Mouse (Mus musculus) liver, embryonic 12.5 days (tissue): ENCODE measurements around the gene Wdr13. TPM values are rescaled to one million over a fixed set of nuclear protein-coding genes. Genes with fewer than 3 reads are reported as not detected.

Source experiments
- ATAC-seq: fragments of 200-750 bp; cut with Nextera tagmentation; 2 replicates; pipeline ENCODE4 v1.8.0; 2017; ENCODE audit warnings: moderate number of reproducible peaks, mild to moderate bottlenecking, moderate library complexity
- H3K27ac ChIP-seq: fragments of 300-500 bp; sonication (generic); 2 replicates; pipeline ENCODE4 v1.5.1; 2016; ENCODE audit warnings: mild to moderate bottlenecking
- H3K27me3 ChIP-seq: fragments of 300-500 bp; sonication (generic); replicated peaks from 2 replicates; pipeline ENCODE4 v1.6.1; 2016; ENCODE audit warnings: mild to moderate bottlenecking, moderate library complexity
- H3K36me3 ChIP-seq: fragments of 300-500 bp; sonication (generic); 2 replicates; pipeline ENCODE4 v1.6.1; 2016; ENCODE audit warnings: mild to moderate bottlenecking, moderate library complexity
- H3K4me1 ChIP-seq: fragments of 300-500 bp; sonication (generic); 2 replicates; pipeline ENCODE4 v1.6.1; 2016
- H3K4me2 ChIP-seq: fragments of 300-500 bp; sonication (generic); 2 replicates; pipeline ENCODE4 v1.6.1; 2016; ENCODE audit warnings: mild to moderate bottlenecking, moderate library complexity
- H3K4me3 ChIP-seq: fragments of 300-500 bp; sonication (generic); 2 replicates; pipeline ENCODE4 v1.5.1; 2016; ENCODE audit warnings: mild to moderate bottlenecking, moderate library complexity
- H3K9ac ChIP-seq: fragments of 300-500 bp; sonication (generic); 2 replicates; pipeline ENCODE4 v1.6.1; 2016; ENCODE audit warnings: mild to moderate bottlenecking, moderate library complexity
- H3K9me3 ChIP-seq: fragments of 300-500 bp; sonication (generic); replicated peaks from 2 replicates; pipeline ENCODE4 v1.6.1; 2016; ENCODE audit warnings: mild to moderate bottlenecking, moderate library complexity
- WGBS: fragments of 180-500 bp; shearing (Covaris S2); methylation state at CpG from one replicate; pipeline ENCODE4 v1.1.7; 2016; ENCODE audit not compliant: insufficient replicate concordance; 5-methylcytosine and 5-hydroxymethylcytosine counted together
- polyA plus RNA-seq: library from polyadenylated mRNA; unstranded; fragments of >200 nt; fragmentation: Nextera tagmentation; extraction: Ambion mirVana; gene quantifications from 2 replicates; pipeline ENCODE4 v1.2.1, GENCODE M21; 2016

Gene Wdr13
- polyA plus RNA-seq, 1 experiment from 2014 or later: 9.4 TPM

DNA sequence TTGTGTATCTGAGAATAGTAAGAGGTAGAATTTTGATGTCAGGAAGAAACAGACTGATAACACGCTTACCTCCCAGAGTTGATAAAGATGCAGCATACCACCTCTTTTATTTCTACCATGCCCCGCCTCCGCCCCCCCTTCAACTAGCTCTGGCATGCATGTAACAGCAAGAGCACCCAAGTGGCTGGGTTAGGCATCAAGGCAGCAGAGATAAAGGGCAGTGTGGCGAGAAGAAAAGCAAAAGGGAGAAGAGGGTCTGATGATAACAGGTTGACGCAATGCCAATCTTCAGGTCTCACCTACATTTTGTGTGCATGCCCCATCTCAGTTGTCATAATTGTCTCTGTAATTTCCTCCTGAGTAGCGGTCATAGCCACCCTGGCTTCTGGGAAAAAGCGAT lies 10.3 kb upstream of the Wdr13 start:
- Histone ChIP-seq H3K27ac (peak overlapping the region; percentile 40; the same call in 1 of the 2 replicates), H3K9ac (no peak overlapping the region; the same call in 1 of the 2 replicates), H3K36me3 (peaks cover 64% of the 10 kb centered on the region), H3K4me1 (peaks cover 24% of the 10 kb centered on the region), H3K27me3 (no peaks in the 10 kb centered on the region), H3K9me3 (no peaks in the 10 kb centered on the region), H3K4me3 (peak overlapping the region; percentile 75), H3K4me2 (peak overlapping the region; percentile 89)
- ATAC-seq: no peak
- WGBS: 56% methylated on average over 7 of the region's 7 CpGs

DNA sequence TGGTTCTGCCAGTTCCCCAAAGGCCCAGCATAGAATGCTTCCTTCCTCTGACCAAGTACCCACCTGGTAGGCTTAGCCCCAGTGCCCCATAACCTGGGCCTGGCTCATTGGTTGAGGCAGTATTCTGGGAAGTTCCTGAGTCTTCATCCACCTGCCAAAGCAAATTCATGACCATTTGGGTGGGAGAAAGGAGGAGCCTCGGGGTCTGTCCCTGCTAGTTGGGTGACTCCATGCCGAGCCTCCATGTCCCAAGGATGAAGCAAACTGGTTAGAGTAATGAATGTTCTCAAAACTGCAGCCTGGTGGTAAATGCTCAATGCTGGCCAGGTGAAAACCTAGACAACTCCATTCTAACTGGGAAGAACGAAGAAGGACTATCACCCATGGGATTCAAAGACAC lies 8.4 kb upstream of the Wdr13 start:
- Histone ChIP-seq H3K4me2 (no peak overlapping the region), H3K36me3 (peaks cover 74% of the 10 kb centered on the region), H3K4me1 (peaks cover 16% of the 10 kb centered on the region), H3K4me3 (no peak overlapping the region), H3K9me3 (no peaks in the 10 kb centered on the region), H3K9ac (no peak overlapping the region), H3K27ac (no peak overlapping the region), H3K27me3 (no peaks in the 10 kb centered on the region)
- no peak for ATAC-seq
- whole genome bisulfite sequencing: 75% methylated on average over 3 of the region's 3 CpGs

DNA sequence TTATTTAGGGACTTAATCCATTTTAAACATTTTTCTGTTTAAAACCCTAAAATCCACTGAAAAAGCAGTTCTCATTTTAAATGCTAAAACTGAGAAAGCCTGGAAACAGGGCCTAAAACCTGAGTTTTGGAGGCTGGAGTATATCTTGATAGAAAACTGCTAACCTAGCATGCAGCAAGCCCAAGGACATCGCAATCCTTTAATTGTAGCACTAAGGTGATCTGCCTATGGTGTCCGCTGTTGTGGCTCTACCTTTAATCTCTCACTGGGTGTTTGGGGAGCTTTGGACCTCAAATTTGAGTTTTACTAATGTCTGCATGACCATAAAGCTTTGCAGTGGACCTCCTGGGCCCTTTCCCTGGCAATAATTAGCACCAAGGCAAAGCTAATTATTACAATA lies 7.8 kb upstream of the Wdr13 start:
- 83% methylated on average over 2 of the region's 2 CpGs for WGBS
- no peak overlapping the region for H3K27ac ChIP-seq
- no peaks in the 10 kb centered on the region for H3K27me3 ChIP-seq
- no peak for ATAC-seq
- H3K36me3 ChIP-seq: peaks cover 74% of the 10 kb centered on the region
- H3K9ac ChIP-seq: no peak overlapping the region
- no peak overlapping the region for H3K4me2 ChIP-seq
- H3K9me3 ChIP-seq: no peaks in the 10 kb centered on the region
- H3K4me3 ChIP-seq: no peak overlapping the region
- peaks cover 16% of the 10 kb centered on the region for H3K4me1 ChIP-seq

DNA sequence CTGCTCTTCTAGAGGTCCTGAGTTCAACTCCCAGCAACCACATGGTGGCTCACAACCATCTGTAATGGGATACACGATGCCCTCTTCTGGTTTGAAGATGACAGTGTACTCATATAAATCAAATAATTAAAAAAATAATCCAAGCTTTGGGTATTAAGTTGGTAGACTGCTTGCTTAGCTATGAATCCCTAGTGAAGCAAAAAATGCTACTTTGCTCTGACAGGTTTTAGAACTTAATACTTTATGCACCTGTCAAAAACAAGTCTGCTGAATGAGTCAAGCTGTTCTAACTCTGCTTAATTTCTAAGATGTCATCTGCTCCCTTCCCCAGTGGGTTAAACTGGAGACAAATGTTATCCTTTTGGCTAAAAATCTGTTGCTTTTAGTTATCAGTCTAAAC lies 6.8 kb upstream of the Wdr13 start:
- 42% methylated on average over 1 of the region's 1 CpGs for WGBS
- H3K9me3 ChIP-seq: no peaks in the 10 kb centered on the region
- no peak overlapping the region for H3K9ac ChIP-seq
- peaks cover 16% of the 10 kb centered on the region for H3K4me1 ChIP-seq
- H3K27me3 ChIP-seq: no peaks in the 10 kb centered on the region
- peaks cover 70% of the 10 kb centered on the region for H3K36me3 ChIP-seq
- no peak for ATAC-seq
- no peak overlapping the region for H3K27ac ChIP-seq
- no peak overlapping the region for H3K4me3 ChIP-seq
- no peak overlapping the region for H3K4me2 ChIP-seq

DNA sequence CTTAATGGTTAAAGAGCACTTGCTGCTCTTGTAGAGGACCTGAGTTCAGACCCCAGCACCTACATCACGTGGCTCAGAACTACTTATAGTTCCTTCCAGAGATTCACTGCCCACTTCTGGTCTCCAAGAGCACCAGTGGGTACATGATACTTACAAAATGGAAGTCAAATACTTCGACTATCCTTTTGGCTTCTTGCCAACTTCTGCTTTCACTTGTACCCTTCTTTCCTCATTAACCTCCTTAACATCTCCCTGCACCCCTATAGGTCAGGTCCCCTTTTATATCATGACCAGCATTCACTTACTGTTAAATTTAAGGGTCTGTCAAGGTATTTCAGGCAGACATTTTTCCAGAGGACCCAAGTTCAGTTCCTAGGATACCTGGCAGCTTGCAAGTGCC lies 3.2 kb upstream of the Wdr13 start:
- no peak for ATAC-seq
- no peak overlapping the region for H3K27ac ChIP-seq
- H3K36me3 ChIP-seq: peaks cover 39% of the 10 kb centered on the region
- peaks cover 13% of the 10 kb centered on the region for H3K4me1 ChIP-seq
- WGBS: 41% methylated on average over 2 of the region's 2 CpGs
- H3K9me3 ChIP-seq: no peaks in the 10 kb centered on the region
- no peak overlapping the region for H3K4me2 ChIP-seq
- no peak overlapping the region for H3K4me3 ChIP-seq
- H3K27me3 ChIP-seq: no peaks in the 10 kb centered on the region
- H3K9ac ChIP-seq: no peak overlapping the region

DNA sequence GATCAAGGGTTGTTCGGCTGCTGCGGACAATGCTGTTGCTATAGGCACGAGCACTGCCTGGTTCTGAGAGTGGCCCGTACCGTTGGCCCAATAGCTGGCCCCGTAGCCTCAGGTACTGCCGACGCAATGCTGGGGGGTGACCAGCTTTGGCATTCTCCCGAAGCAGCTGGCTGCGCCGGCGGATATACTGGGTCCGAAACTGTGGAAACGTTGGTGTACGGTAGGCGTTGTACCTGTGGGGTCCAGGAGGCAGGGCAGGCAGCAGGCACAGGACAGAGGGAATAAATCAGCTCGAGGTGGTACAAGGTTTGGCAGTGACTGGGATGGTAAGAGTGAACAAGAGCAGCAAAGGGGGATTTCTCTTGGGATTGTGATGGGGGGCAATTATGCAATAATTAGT lies 1.3 kb downstream of the Wdr13 start:
- peak overlapping the region; percentile 97 for H3K27ac ChIP-seq
- H3K27me3 ChIP-seq: no peaks in the 10 kb centered on the region
- H3K4me1 ChIP-seq: peaks cover 13% of the 10 kb centered on the region
- H3K36me3 ChIP-seq: peaks cover 38% of the 10 kb centered on the region
- H3K9ac ChIP-seq: peak overlapping the region; percentile 50; the same call in 1 of the 2 replicates
- no peaks in the 10 kb centered on the region for H3K9me3 ChIP-seq
- peak overlapping the region; percentile 66 for H3K4me3 ChIP-seq
- WGBS: 83% methylated on average over 17 of the region's 17 CpGs
- H3K4me2 ChIP-seq: peak overlapping the region; percentile 77
- no peak for ATAC-seq

DNA sequence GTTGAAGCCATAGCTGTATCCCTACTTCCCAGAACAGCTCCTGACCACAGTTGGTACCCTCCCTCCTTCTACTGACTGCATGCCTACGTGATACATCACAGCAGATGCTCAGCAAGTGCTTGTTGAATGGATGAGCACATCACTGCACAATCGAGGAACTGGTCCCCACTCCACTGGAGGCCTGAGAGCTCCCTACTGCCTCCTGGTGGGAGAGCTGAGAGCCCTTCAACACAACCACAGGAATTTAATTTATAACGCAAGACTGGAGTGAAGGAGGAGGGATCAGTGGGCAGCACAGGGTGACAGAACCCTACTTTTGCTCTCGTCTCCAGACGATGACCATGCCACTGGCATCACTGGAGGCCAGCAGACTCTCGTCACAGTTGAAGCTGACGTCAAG lies 7.5 kb downstream of the Wdr13 start:
- Histone ChIP-seq H3K9ac (no peak overlapping the region), H3K27ac (no peak overlapping the region), H3K4me1 (no peaks in the 10 kb centered on the region), H3K4me2 (no peak overlapping the region), H3K4me3 (no peak overlapping the region), H3K27me3 (no peaks in the 10 kb centered on the region), H3K9me3 (no peaks in the 10 kb centered on the region), H3K36me3 (peaks cover 51% of the 10 kb centered on the region)
- 71% methylated on average over 7 of the region's 7 CpGs for WGBS
- ATAC-seq: no peak

DNA sequence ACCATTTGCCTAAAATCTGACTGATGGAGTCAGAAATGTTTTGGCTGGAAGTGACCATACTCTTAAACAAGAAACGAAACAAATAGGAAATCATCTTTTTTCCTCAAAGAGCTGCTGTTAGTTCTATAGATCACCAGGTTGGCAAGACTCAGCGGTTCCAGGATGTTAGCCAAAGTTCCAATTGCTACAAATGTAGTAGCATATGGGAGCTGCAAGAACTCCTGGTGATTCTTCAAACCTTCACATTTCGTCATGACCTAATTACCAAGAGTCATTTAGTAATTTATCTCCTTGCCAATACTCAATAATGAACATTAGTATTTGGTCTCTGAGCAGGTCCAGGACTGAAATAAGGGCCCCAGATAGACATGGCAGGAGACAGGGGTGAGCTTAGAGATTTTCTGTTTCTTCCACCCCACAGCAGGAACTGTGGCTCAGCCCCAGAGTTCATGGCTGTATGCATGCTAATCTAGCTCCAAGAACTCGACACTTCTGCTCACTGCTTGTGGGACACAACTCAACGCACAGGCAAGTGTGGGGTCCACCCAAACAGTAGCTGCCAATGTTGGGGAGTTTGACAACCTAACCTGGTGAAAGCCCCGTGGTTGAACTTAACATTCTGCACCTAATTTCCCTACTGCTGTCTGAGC lies 8.7 kb downstream of the Wdr13 start:
- no peak overlapping the region for H3K4me3 ChIP-seq
- no peaks in the 10 kb centered on the region for H3K9me3 ChIP-seq
- 70% methylated on average over 6 of the region's 6 CpGs for WGBS
- H3K27ac ChIP-seq: no peak overlapping the region
- H3K9ac ChIP-seq: no peak overlapping the region
- no peaks in the 10 kb centered on the region for H3K4me1 ChIP-seq
- H3K36me3 ChIP-seq: peaks cover 42% of the 10 kb centered on the region
- no peak overlapping the region for H3K4me2 ChIP-seq
- H3K27me3 ChIP-seq: no peaks in the 10 kb centered on the region
- no peak for ATAC-seq

DNA sequence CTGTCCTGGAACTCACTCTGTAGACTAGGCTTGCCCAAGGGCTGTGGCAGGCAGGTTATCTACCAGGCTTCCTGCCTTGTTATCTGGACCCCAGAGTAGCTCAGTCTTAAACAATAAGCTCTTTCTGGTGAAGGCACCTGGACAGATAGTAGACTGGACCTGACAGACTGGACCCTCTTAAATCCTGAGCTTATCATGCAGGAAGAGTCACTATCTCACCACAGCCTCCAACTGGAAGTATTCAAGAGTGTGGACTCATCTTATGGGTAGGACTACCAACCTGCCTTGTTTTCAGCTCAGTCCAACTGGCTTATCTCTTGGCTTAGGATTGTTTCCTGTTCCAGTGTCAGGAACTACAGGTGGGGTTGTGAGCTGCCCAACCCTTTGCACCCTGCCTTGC lies 15.4 kb downstream of the Wdr13 start:
- no peaks in the 10 kb centered on the region for H3K9me3 ChIP-seq
- no peak for ATAC-seq
- H3K9ac ChIP-seq: no peak overlapping the region
- peaks cover 7% of the 10 kb centered on the region for H3K4me1 ChIP-seq
- no peaks in the 10 kb centered on the region for H3K27me3 ChIP-seq
- no peak overlapping the region for H3K4me3 ChIP-seq
- peaks cover 4% of the 10 kb centered on the region; the same call in 1 of the 2 replicates for H3K36me3 ChIP-seq
- H3K27ac ChIP-seq: no peak overlapping the region
- no peak overlapping the region for H3K4me2 ChIP-seq

DNA sequence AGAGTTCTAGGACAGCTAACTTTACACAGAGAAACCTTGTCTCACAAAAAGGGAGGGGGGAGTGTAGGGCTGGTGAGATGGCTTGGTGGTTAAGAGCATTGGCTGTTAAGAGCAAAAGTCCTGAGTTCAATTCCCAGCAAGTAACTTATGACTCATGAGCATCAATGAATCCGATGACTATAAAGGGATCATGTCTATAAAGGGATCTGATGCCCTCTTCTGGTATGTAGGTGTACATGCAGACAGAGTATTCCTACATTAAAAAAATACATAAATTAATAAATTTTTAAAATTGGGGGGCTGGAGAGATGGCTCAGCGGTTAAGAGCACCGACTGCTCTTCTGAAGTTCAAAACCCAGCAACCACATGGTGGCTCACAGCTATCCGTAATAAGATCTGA lies 17.4 kb downstream of the Wdr13 start:
- H3K27me3 ChIP-seq: no peaks in the 10 kb centered on the region
- H3K4me3 ChIP-seq: no peak overlapping the region
- 52% methylated on average over 4 of the region's 4 CpGs for WGBS
- no peak overlapping the region for H3K9ac ChIP-seq
- no peak overlapping the region for H3K4me2 ChIP-seq
- H3K27ac ChIP-seq: no peak overlapping the region
- peaks cover 7% of the 10 kb centered on the region for H3K4me1 ChIP-seq
- H3K36me3 ChIP-seq: peaks cover 4% of the 10 kb centered on the region; the same call in 1 of the 2 replicates
- ATAC-seq: no peak
- no peaks in the 10 kb centered on the region for H3K9me3 ChIP-seq

DNA sequence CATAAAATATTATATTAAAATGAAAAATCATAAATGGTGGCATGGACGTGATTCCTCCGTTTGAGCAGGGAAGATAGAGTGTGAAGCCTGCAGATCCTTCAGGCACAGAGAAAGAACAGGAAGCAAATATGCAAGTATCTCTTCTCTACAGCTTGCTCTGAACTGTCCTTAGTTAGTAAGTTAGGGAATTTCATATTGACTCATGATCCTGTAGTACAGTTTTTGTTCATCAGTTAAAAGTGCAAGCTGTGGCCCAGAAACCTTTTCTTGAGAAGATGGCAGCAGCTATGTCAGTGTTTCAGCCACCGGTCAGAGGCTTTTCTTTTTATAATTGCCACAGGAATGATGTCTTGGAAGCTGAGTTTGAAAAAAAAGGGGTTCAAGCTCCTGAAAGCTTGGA lies 27.7 kb downstream of the Wdr13 start:
- H3K36me3 ChIP-seq: no peaks in the 10 kb centered on the region
- no peak overlapping the region for H3K4me3 ChIP-seq
- no peak overlapping the region for H3K9ac ChIP-seq
- no peaks in the 10 kb centered on the region for H3K27me3 ChIP-seq
- H3K27ac ChIP-seq: no peak overlapping the region
- H3K9me3 ChIP-seq: no peaks in the 10 kb centered on the region
- H3K4me2 ChIP-seq: no peak overlapping the region
- H3K4me1 ChIP-seq: peaks cover 24% of the 10 kb centered on the region
- WGBS: 91% methylated on average over 3 of the region's 3 CpGs
- ATAC-seq: no peak

DNA sequence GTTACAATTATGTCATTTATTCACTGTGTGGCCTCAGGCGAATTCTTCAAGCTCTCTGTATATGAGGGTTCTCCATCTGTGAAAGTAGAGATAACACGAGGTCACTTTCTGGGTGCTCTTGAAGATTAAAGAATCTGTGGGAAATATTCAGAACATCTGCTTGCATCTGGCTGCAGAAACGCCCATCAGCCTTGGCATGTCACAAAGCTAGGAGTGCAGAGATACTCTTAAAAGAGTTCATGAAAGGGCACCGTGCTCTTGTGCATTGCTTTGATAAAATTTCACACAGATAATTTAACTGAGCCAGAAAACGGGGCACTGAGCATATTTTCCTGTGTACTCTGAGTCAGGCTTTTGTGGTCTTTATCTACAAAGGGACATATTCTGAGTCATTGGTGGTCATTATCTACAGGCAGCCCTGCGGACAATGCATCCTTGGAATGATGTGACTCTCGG lies 30.5 kb downstream of the Wdr13 start:
- peaks cover 33% of the 10 kb centered on the region for H3K4me1 ChIP-seq
- H3K4me3 ChIP-seq: no peak overlapping the region
- no peak overlapping the region for H3K9ac ChIP-seq
- H3K27me3 ChIP-seq: no peaks in the 10 kb centered on the region
- WGBS: 23% methylated on average over 7 of the region's 7 CpGs
- peak overlapping the region; percentile 84 for H3K27ac ChIP-seq
- no peaks in the 10 kb centered on the region for H3K9me3 ChIP-seq
- peak overlapping the region; percentile 46 for H3K4me2 ChIP-seq
- H3K36me3 ChIP-seq: no peaks in the 10 kb centered on the region
- peak; percentile 91 for ATAC-seq

DNA sequence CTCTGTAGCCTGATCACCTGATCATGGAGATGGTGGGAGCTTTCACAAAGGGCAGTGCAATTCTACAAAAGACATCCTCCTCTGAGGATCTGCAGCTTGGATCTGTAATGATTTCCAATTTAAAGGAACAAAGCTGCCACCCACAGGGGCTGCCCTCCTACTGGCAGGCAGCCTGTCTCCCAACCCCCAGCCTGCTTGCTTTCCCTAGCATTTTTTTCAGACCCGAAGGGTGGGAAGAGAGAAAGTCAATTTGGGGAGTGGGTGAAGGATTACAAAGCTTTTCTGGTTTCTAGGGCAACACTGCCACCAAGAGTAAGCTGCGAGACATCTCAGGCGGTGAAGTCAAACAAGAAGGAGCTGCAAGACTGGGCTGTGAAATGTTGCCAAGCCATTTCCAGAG lies 31.7 kb downstream of the Wdr13 start:
- Histone ChIP-seq H3K27me3 (no peaks in the 10 kb centered on the region), H3K27ac (peak overlapping the region; percentile 84; the same call in 1 of the 2 replicates), H3K4me3 (no peak overlapping the region), H3K4me1 (peaks cover 33% of the 10 kb centered on the region), H3K9me3 (no peaks in the 10 kb centered on the region), H3K4me2 (no peak overlapping the region), H3K9ac (no peak overlapping the region), H3K36me3 (no peaks in the 10 kb centered on the region)
- WGBS: 29% methylated on average over 3 of the region's 3 CpGs
- no peak for ATAC-seq
